Mouse (Mus musculus) left cerebral cortex, adult 2 months (tissue): ENCODE results near the gene Pin1. TPM values are rescaled to one million over a fixed set of nuclear protein-coding genes. Genes with fewer than 3 reads are reported as not detected.

Experiments used
- DNase-seq, 2 experiments: peaks; one replicate each; pipeline ENCODE4 v3.0.0; 2021 to 2022; ENCODE audit warnings: low spot score in 2 of 2, mixed read lengths in 1 of 2; ENCODE audit errors: extremely low spot score in 1 of 2
- H3K27ac ChIP-seq: fragments of 200-600 bp; 2 replicates; pipeline ENCODE4 v1.8.1; 2022
- H3K4me3 ChIP-seq: fragments of 200-600 bp; 2 replicates; pipeline ENCODE4 v1.8.1; 2022
- CTCF ChIP-seq: fragments of 200-600 bp; IDR thresholded peaks from 2 replicates; pipeline ENCODE4 v1.8.1; 2022; ENCODE audit warnings: antibody characterized with exemption, mild to moderate bottlenecking, moderate library complexity
- intact Hi-C: fragments of 180-260 bp; cut with DNase I; formaldehyde crosslinking; loops from one replicate; pipeline ENCODE4 v1.15.1; 2025
- total RNA-seq, 2 experiments: library from RNA; stranded (reverse); gene quantifications; 2 replicates each; pipeline ENCODE4 v1.2.3; 2021

Pin1 gene
- total RNA-seq, 2 experiments from 2014 or later: 40.0 to 41.5 TPM

DNA sequence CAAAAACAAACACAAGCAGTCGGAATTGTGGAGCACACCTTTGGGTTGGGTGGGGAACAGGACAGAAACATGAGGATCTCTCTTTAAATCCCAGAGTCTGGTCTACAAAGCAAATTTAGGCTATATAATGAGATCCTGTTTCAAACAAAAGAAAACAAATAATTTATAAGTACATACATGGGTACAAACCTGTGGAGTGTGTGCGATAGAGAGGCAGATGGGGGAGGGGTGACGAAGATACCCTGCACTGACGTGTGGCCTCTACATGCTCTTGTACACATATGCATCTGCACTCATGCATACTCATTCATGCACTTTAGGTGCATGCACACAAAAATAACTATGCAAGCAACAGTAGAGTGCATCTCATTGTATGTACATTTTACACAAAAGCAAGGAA is 12.4 kb upstream of the Pin1 start:
- no peak for DNase-seq
- no peak for TF ChIP-seq CTCF
- Histone ChIP-seq H3K27ac (no peak overlapping the region), H3K4me3 (no peak overlapping the region)
- intact Hi-C loops: no loop called here

DNA sequence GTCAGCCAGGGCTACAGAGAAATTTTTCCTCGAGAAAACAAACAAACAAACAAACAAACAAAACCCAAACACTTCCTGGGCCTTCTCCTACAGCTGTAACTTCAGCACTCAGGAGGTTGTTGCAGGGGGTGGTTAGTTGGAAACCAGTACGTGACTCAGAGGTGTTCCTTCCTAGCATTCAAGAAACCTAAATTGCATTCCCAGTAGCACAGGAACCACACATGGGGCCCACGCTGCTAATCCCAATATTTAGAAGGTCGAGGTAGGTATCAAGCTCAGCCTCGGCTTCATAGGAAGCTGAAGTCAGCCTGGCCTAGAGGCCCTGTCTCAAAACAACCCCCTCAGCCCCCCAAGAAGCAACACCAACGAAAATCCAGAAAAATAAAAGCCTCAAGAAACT is 10.4 kb upstream of the Pin1 start:
- intact Hi-C loops: loop anchor here (10.0 kb wide), 1 partner anchor 147 kb away; the partner anchor contains the start of gene Zfp426
- H3K27ac ChIP-seq: no peak overlapping the region
- TF ChIP-seq CTCF: no peak
- peak overlapping the region; percentile 95 for H3K4me3 ChIP-seq
- DNase-seq: peak in 1 of 2 experiments; percentile 9

DNA sequence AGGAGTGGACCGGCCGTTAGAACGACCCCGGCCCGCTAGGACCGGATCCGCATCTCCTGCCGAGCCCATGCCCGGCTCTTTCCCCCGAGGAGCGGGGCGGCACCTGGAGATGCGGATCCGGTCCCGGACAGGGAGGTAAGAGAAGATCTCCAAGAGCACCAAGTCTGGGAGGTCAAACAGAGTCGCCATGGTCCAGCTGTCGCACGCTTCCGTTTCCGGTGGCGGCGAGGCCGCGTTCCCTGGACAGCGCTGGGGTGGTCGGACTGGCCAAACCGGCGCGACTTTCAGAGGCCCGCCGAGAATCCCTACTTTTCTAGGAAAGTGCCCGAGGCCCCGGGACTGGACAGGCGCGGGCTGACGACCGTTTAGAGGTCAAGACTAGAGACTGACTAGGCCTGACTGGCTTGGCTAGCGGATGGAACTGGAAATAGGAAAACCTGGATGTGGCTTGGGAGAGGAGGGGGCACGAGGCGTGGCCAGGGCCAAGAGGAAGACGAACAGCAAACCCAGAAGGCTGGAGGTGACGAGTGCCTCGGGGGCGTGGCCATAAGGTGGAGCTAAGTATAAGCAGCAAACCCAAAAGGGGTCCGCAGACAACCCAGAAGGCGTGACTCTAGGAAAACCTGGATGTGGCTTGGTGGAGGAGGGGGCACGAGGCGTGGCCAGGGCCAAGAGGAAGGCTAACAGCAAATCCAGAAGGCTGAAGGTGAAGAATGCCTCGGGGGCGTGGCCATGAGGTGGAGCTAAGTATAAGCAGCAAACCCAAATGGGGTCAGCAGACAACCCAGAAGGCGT is 9.6 kb upstream of the Pin1 start, which contains the start of gene Ubl5:
Ubl5 (plus strand) TSS at position 778 of the 795 bp plus-strand sequence.
- DNase-seq: peak; percentile 33 to 40
- intact Hi-C loops: loop anchor here (10.0 kb wide), 1 partner anchor 147 kb away; the partner anchor contains the start of gene Zfp426
- no peak within 1 kb of the TSS for H3K27ac ChIP-seq
- TF ChIP-seq CTCF: no peak
- H3K4me3 ChIP-seq: peak within 1 kb of the TSS; percentile 95

DNA sequence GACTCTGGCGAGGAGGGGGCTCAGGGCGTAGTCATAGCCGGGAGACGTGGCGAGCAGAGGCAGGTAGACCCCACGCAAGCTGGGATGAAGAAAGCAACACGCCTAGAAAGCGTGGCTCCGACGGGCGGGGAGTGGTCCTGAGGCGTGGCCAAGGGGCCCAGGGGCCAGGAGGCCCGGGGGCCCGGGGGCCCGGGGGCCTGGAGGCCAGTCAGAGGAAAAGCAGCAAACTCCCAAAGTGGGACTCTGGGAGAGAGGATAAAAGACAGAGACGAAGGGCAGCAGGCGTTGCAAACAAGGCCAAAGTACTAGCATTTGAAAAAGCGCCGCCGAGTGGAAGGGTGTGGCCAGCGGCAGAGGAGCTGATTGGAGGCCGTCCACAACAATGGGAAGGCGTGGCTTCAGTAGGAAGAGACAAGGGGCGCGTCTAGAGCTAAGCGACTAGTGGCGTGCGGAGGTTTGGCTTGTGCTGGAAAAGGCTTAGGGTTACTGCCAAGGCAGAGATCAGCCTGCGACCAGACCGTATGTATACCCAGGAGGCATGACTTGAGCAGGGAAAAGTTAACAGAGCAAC is 8.9 kb upstream of the Pin1 start:
- DNase-seq: peak; percentile 58 to 71
- intact Hi-C loops: loop anchor here (10.0 kb wide), 1 partner anchor 148 kb away; the partner anchor contains the start of gene Zfp426
- no peak for TF ChIP-seq CTCF
- Histone ChIP-seq H3K4me3 (peak overlapping the region; percentile 95), H3K27ac (no peak overlapping the region)

DNA sequence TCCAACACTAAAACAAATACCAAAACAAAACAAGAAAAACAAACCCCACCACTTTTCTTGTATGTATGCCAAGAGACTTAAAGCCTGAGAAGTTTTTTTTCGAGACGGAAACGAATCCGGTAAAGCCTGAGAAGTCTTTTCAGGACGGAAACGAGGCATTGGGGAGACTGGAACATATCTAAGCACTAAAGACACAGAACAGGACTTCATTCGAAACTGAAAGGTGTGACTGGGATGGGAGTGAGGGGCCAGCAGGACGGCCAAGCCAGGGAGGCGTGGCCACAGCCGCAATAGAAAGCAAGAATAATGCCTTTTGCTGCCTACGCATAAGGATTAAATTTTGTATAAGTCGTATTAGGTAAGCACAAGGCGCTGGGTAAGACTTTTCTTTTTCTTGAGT is 8.1 kb upstream of the Pin1 start:
- H3K27ac ChIP-seq: peak overlapping the region; percentile 84; the same call in 1 of the 2 replicates
- intact Hi-C loops: loop anchor here (2.0 to 10.0 kb wide), 2 partner anchors 63 to 149 kb away; partner anchors contain the start of genes Zfp426 and Zfp846
- no peak for TF ChIP-seq CTCF
- DNase-seq: no peak
- peak overlapping the region; percentile 95 for H3K4me3 ChIP-seq

DNA sequence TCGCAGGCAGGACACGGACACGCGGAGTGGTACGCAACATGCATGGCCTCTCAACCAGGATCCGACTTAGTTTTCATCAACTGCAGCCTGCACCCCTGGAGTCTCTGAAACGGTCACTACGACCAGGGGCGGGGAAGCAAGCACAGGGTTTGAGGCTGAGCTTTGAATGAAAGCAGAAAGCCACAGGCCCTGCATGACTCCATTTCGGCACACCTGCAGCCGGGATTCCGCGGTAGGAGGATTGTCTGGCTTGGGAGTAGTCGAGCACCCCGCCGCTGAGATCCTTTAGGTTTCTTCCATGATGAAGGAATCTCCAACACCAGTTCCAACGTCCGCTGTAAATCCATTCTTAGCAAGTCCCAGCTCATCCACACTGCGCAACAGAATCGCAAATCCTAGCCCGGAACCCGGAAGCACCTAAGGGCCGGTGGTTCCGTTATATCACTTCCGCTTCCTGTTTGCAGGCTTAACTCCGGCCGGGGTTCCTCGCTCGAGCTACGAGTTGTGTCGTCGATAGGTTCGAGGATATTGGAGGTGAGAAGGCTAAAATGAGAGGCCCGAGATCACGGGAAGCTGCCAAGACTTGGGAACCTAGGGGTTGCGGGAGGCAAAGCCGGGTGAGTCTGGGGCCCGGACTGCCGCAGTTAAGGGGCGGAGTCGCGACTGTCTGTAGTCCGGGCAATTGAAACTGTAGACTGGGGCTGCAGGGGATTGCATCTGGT is 7.4 kb upstream of the Pin1 start, which contains the start of gene Fbxl12:
Fbxl12 (minus strand) TSS at position 408 of the 722 bp plus-strand sequence.
- intact Hi-C loops: loop anchor here (2.0 to 10.0 kb wide), 2 partner anchors 64 to 150 kb away; partner anchors contain the start of genes Zfp426 and Zfp846
- peak; percentile 73 to 75 for DNase-seq
- no peak for TF ChIP-seq CTCF
- Histone ChIP-seq H3K4me3 (peak within 1 kb of the TSS; percentile 95), H3K27ac (peak within 1 kb of the TSS; percentile 84)

DNA sequence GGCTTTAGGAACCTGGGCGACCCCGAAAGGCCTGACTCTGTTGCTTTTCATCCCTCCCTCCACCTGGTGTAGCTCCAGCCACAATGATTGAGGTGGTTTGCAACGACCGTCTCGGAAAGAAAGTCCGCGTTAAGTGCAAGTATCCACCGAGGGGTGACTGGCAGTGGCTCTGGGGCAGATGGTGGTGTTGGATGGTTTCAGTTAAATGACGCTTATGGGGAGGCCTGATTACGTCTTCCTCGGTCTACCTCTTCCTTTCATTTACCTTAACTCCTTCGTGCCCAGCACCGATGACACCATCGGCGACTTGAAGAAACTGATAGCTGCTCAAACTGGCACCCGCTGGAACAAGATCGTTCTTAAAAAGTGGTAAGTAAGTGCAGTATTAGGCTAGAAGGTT is 6.8 kb upstream of the Pin1 start:
- no peak for TF ChIP-seq CTCF
- intact Hi-C loops: loop anchor here (2.0 to 10.0 kb wide), 2 partner anchors 64 to 150 kb away; partner anchors contain the start of genes Zfp426 and Zfp846
- H3K27ac ChIP-seq: peak overlapping the region; percentile 84
- H3K4me3 ChIP-seq: peak overlapping the region; percentile 95
- no peak for DNase-seq

- Histone ChIP-seq H3K27ac (peak overlapping the region; percentile 92), H3K4me3 (peak overlapping the region; percentile 99)
- intact Hi-C loops: loop anchor here (5.0 kb wide), 1 partner anchor 190 kb away; the partner anchor contains the start of gene Zfp26
- DNase-seq: no peak
- TF ChIP-seq CTCF: no peak
Observed at GRCm38 (mm10) chr9:20652260-20652658, 364 bp downstream of the Pin1 start.

- no peak for DNase-seq
- peak; percentile 12 for TF ChIP-seq CTCF
- no peak overlapping the region for H3K4me3 ChIP-seq
- intact Hi-C loops: loop anchor here (5.0 kb wide), 1 partner anchor 192 kb away; the partner anchor contains the start of gene Zfp26
- H3K27ac ChIP-seq: no peak overlapping the region
Observed at GRCm38 (mm10) chr9:20653859-20654258, 2.0 kb downstream of the Pin1 start.

- DNase-seq: no peak
- peak overlapping the region; percentile 72 for H3K27ac ChIP-seq
- no peak for TF ChIP-seq CTCF
- H3K4me3 ChIP-seq: no peak overlapping the region
- intact Hi-C loops: no loop called here
Observed at GRCm38 (mm10) chr9:20657546-20657945, 5.7 kb downstream of the Pin1 start.

DNA sequence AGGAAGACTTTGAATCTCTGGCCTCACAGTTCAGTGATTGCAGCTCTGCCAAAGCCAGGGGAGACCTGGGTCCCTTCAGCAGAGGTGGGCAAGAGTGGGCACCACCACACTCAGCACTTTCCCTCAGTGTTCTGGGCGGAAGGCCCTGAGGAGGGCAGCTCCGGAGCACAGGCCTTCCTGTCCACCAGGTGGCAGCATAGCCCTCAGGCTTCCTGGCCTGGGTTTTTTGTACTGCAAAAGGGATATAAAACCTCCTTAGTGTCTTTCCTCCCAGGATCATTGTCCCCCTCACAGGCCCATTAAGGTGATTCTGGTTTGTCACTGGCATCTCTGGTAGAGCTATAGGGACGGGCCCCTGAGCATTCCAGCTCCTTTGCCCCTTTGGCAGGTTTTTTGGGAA is 10.4 kb downstream of the Pin1 start:
- Histone ChIP-seq H3K4me3 (no peak overlapping the region), H3K27ac (peak overlapping the region; percentile 95)
- intact Hi-C loops: loop anchor here (1.0 to 5.0 kb wide), 3 partner anchors 65 to 170 kb away; no protein-coding TSS in a partner anchor
- peak; percentile 96 for TF ChIP-seq CTCF
- peak; percentile 80 to 87 for DNase-seq
